Mouse (Mus musculus) bone marrow, adult 2 months (tissue): Measurements from ENCODE around the gene Vmn1r122. TPM values are rescaled to one million over a fixed set of nuclear protein-coding genes. Genes with fewer than 3 reads are reported as not detected.
"Not testable (repeated sequence)": the region's sequence is repeated elsewhere in the genome, so short reads cannot be mapped to it uniquely, and the experiment has no call there.

Source experiments
- H3K27ac ChIP-seq: fragments of 200-500 bp; 2 replicates; pipeline ENCODE4 v1.5.1; 2012; ENCODE audit warnings: low read depth, mild to moderate bottlenecking, control low read depth, inconsistent platforms, low read length; ENCODE audit not compliant: control insufficient read depth, poor library complexity, insufficient read depth
- H3K4me1 ChIP-seq: fragments of 200-500 bp; 2 replicates; pipeline ENCODE4 v1.6.1; 2011; ENCODE audit warnings: low read length; ENCODE audit not compliant: control insufficient read depth, insufficient read depth
- H3K4me3 ChIP-seq: fragments of 200-500 bp; replicated peaks from 2 replicates; pipeline ENCODE3; 2011; ENCODE audit warnings: mild to moderate bottlenecking, low read depth, low read length, control low read depth; ENCODE audit not compliant: control insufficient read depth
- WGBS: fragments of 180-500 bp; shearing (Covaris S2); methylation state at CpG from one replicate; pipeline ENCODE4 v1.1.7; 2018; 5-methylcytosine and 5-hydroxymethylcytosine counted together
- polyA plus RNA-seq: library from polyadenylated mRNA; stranded (reverse); fragments of >200 nt; gene quantifications from 2 replicates; pipeline ENCODE4 v1.2.4, GENCODE M21; 2011; ENCODE audit warnings: low replicate concordance; ENCODE audit not compliant: missing spikeins, insufficient read depth, insufficient read length

The Vmn1r122 gene
- not detected in 2 replicates for polyA plus RNA-seq

GRCm38 (mm10) chr7:21134028-21134427 lies at the start of gene Vmn1r122:
Gene Vmn1r122, minus strand, starts transcription at chr7:21134128.
- H3K4me1 ChIP-seq, H3K4me3 ChIP-seq, H3K27ac ChIP-seq: not testable (repeated sequence)
- WGBS = 60% methylated on average over 3 of the region's 3 CpGs

DNA sequence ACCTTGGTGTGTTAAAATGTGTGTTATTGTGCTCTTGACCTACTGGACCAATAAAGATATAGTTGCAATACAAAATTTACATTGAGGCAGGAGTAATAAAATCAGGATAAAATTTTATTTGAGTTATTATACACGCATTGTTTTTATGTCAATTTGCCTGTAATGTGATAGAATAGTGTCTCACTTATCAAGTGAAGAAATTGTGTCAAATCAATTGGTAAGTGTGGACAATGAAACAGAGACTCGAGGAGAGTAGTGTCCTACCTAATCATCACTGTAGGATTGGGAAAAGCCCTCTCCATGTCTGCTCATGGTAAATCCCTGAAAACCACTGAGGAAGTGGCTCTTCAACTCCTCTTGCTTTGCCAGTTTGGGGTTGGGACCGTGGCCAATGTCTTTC lies 28.0 kb upstream of the Vmn1r122 start, which contains the start of gene Vmn1r123:
Gene Vmn1r123 (plus strand): TSS at position 301 of the 400 bp plus-strand sequence.
- H3K4me1 ChIP-seq, H3K4me3 ChIP-seq, H3K27ac ChIP-seq: not testable (repeated sequence)
- WGBS = 21% methylated on average over 1 of the region's 3 CpGs

DNA sequence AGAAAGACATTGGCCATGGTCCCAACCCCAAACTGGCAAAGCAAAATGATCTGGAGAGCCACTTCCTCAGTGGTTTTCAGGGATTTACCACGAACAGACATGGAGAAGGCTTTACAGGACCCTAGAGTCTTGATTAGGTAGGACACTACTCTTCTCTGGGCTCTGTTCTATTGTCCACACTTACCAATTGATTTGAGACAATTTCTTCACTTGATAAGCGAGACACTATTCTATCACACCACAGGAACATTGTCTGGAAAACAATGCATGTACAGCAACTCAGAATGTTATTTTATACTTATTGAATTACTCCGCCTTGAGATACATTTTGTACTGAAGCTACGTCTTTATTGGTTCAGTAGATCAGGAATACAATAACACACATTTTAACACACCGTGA lies 35.5 kb downstream of the Vmn1r122 start, which contains the start of gene Vmn1r121:
Gene Vmn1r121 (minus strand): TSS at position 101 of the 400 bp plus-strand sequence.
- H3K4me1 ChIP-seq = not testable (repeated sequence)
- WGBS = 67% methylated on average over 5 of the region's 5 CpGs

More for the DNA sequence above, 35.5 kb downstream of the Vmn1r122 start, which contains the start of gene Vmn1r121:
- H3K27ac ChIP-seq, H3K4me3 ChIP-seq: not testable (repeated sequence)

Other genes starting within 250 kb of the Vmn1r122 start
- not detected in 2 replicates for gene Vmn1r118, start 221.8 kb downstream of the Vmn1r122 start, polyA plus RNA-seq
- not detected in 2 replicates for gene Vmn1r119, start 121.7 kb downstream of the Vmn1r122 start, polyA plus RNA-seq
- gene Vmn1r120, start 80.3 kb downstream of the Vmn1r122 start, polyA plus RNA-seq = not detected in 2 replicates
- gene Vmn1r121, start 35.6 kb downstream of the Vmn1r122 start, polyA plus RNA-seq = not detected in 2 replicates
- gene Vmn1r123, start 28.1 kb upstream of the Vmn1r122 start, polyA plus RNA-seq = not detected in 2 replicates
- not detected in 2 replicates for gene Gm5157, start 56.3 kb upstream of the Vmn1r122 start, polyA plus RNA-seq
- not detected in 2 replicates for gene Vmn1r124, start 126.5 kb upstream of the Vmn1r122 start, polyA plus RNA-seq
- not detected in 2 replicates for gene Vmn1r125, start 138.1 kb upstream of the Vmn1r122 start, polyA plus RNA-seq
- not detected in 2 replicates for gene Vmn1r126, start 167.3 kb upstream of the Vmn1r122 start, polyA plus RNA-seq
- not detected in 2 replicates for gene Vmn1r127, start 185.7 kb upstream of the Vmn1r122 start, polyA plus RNA-seq
- not detected in 2 replicates for gene Vmn1r128, start 215.2 kb upstream of the Vmn1r122 start, polyA plus RNA-seq
- not detected in 2 replicates for gene Vmn1r129, start 227.2 kb upstream of the Vmn1r122 start, polyA plus RNA-seq